Mouse (Mus musculus) embryonic facial prominence, embryonic 12.5 days (tissue): ENCODE data around the gene Ptprm. TPM values are rescaled to one million over a fixed set of nuclear protein-coding genes. Genes with fewer than 3 reads are reported as not detected.

ENCODE experiments used
- ATAC-seq: fragments of 200-750 bp; cut with Nextera tagmentation; 2 replicates; pipeline ENCODE4 v1.8.0; 2017; ENCODE audit not compliant: insufficient number of reproducible peaks, insufficient read depth, low FRiP score, low TSS enrichment
- H3K27ac ChIP-seq: fragments of 300-500 bp; sonication (generic); 2 replicates; pipeline ENCODE4 v1.5.1; 2016; ENCODE audit warnings: mild to moderate bottlenecking
- H3K27me3 ChIP-seq: fragments of 300-500 bp; sonication (generic); 2 replicates; pipeline ENCODE4 v1.6.1; 2016; ENCODE audit warnings: mild to moderate bottlenecking, moderate library complexity
- H3K36me3 ChIP-seq: fragments of 300-500 bp; sonication (generic); 2 replicates; pipeline ENCODE4 v1.6.1; 2016; ENCODE audit warnings: mild to moderate bottlenecking
- H3K4me1 ChIP-seq: fragments of 300-500 bp; sonication (generic); 2 replicates; pipeline ENCODE4 v1.6.1; 2016
- H3K4me2 ChIP-seq: fragments of 300-500 bp; sonication (generic); replicated peaks from 2 replicates; pipeline ENCODE4 v1.6.1; 2016; ENCODE audit warnings: mild to moderate bottlenecking, moderate library complexity
- H3K4me3 ChIP-seq: fragments of 300-500 bp; sonication (generic); 2 replicates; pipeline ENCODE4 v1.5.1; 2016; ENCODE audit warnings: mild to moderate bottlenecking
- H3K9ac ChIP-seq: fragments of 300-500 bp; sonication (generic); 2 replicates; pipeline ENCODE4 v1.6.1; 2016; ENCODE audit warnings: mild to moderate bottlenecking, moderate library complexity
- H3K9me3 ChIP-seq: fragments of 300-500 bp; sonication (generic); 2 replicates; pipeline ENCODE4 v1.6.1; 2016; ENCODE audit warnings: mild to moderate bottlenecking, moderate library complexity
- WGBS: fragments of 180-500 bp; shearing (Covaris S2); methylation state at CpG from one replicate; pipeline ENCODE4 v1.1.7; 2016; 5-methylcytosine and 5-hydroxymethylcytosine counted together
- polyA plus RNA-seq: library from polyadenylated mRNA; unstranded; fragments of >200 nt; fragmentation: Nextera tagmentation; extraction: Ambion mirVana; gene quantifications from 2 replicates; pipeline ENCODE4 v1.2.1, GENCODE M21; 2016

Ptprm gene
- polyA plus RNA-seq, 1 experiment from 2014 or later = 17.2 TPM

DNA sequence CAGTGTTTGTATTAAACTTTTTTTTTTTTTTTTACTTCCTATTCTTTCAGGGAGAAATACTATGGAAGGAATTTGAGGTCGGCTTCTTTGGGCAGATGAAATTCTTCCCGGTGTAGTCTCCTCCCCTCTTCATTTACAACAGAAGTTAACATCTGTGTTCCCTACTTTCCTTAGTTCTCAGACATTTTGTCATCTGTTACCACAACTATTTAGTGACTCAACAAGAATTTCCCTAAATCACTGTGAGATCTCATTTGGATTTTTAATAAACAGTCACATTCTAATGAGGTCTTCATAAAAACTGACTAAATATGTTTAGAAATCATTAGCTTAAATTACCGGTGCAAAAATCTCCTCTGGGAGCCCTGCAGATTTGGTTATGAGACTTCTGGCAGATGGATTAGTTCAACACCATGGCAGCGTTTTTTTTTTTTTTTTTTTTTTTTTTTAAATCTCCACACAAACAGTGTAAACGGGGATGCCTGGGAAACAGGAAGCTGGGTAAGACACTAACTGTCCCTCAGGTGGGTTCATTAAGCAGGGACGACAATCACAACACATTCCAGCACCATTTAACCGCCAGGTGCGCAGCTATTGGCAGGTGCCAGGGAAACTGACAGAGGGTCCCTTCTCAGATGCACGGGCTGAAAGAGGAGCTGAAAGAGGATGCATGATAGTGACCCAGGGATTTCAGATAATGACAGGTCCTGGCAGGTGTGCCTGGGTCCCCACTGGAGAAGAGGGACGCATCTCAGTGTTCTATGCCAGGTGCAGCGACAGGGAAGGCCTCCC lies 633.9 kb downstream of the Ptprm start:
- Histone ChIP-seq H3K9me3 (no peaks in the 10 kb centered on the region), H3K4me1 (0 out of 2 replicates have a peak, but pooled peaks cover 7% of the 10 kb centered on the region), H3K36me3 (no peaks in the 10 kb centered on the region), H3K27me3 (no peaks in the 10 kb centered on the region), H3K4me2 (no peak overlapping the region), H3K27ac (no peak overlapping the region), H3K4me3 (no peak overlapping the region), H3K9ac (no peak overlapping the region)
- no peak for ATAC-seq
- 43% methylated on average over 11 of the region's 11 CpGs for WGBS

DNA sequence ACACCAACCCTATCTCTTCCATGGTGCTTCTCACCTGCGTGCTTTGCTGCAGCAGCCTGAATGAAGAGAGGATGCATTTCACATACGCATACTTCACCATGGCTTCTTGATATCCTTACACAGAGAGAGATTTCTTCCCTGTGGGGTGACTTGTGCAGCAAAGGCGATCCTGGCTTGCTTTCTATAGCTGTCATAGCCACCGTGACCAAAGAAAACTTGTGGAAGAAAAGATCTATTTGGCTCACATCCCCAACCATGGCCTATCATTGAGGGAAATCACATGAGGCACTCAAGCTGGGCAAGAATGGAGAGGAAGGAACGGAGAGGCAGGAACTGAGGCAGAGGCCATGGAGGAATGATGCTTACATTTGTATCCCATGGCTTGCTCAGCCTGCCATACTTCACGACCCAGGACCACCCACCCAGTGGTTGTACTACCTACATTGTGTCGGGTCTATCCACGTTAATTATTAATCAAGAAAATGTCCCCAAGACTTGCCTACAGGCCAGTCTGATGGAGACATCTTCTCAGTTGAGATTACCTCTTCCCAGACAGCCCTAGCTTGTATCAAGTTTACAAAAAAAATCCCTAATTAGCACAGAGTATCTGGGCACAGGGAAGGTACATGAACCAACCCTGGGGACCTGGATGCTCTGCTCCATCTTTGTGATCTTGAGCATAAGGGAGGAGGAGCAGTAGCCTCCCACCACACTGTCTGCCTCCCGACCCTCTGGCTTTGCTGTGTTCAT lies 641.6 kb downstream of the Ptprm start:
- no peak overlapping the region for H3K9ac ChIP-seq
- H3K36me3 ChIP-seq = no peaks in the 10 kb centered on the region
- H3K9me3 ChIP-seq = no peaks in the 10 kb centered on the region
- no peak overlapping the region for H3K4me3 ChIP-seq
- no peaks in the 10 kb centered on the region for H3K27me3 ChIP-seq
- no peak for ATAC-seq
- no peak overlapping the region for H3K4me2 ChIP-seq
- peaks cover 13% of the 10 kb centered on the region for H3K4me1 ChIP-seq
- H3K27ac ChIP-seq = no peak overlapping the region
- 90% methylated on average over 9 of the region's 9 CpGs for WGBS

DNA sequence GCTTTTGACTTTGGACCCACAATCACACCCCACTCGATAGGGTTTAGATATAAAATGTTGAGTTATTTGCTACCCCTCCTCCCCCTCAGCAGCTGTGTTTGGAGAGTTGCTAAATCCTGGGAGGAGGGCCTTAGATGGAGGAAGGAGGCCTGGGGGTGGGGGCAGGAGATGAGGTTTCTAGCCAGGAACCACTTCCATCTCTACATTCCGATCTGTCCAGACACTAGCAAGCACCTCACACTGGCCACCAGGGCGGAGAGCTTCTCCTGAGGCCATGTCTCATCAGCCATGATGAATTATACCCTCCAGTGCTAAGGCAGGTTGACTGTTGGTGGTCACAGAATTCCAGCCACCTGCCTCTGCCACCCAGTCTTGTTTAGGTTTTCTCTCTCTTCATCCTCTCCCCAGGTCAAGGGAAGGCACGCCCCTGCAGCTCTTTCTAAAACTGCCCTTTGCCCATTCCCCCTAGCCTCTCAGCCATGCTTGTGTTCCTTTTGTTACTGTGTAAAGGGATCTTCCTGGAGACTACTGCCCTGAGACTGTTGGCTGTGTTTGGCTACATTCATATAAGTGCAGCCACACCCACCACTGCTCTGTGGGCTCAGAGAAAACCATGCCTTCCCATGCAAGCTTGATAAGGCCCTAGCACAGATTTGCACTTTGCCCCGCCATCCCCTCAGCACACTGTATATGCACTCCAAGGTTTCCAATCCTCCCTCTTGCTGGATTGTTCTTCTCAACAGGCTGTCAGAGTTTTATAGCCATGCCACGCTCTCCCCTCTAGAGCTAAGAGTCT lies 642.8 kb downstream of the Ptprm start:
- H3K9me3 ChIP-seq = no peaks in the 10 kb centered on the region
- no peaks in the 10 kb centered on the region for H3K36me3 ChIP-seq
- H3K27ac ChIP-seq = no peak overlapping the region
- no peak overlapping the region for H3K4me2 ChIP-seq
- no peak overlapping the region for H3K9ac ChIP-seq
- no peak overlapping the region for H3K4me3 ChIP-seq
- WGBS = 66% methylated on average over 6 of the region's 6 CpGs
- no peak for ATAC-seq
- peaks cover 13% of the 10 kb centered on the region for H3K4me1 ChIP-seq
- no peaks in the 10 kb centered on the region for H3K27me3 ChIP-seq

DNA sequence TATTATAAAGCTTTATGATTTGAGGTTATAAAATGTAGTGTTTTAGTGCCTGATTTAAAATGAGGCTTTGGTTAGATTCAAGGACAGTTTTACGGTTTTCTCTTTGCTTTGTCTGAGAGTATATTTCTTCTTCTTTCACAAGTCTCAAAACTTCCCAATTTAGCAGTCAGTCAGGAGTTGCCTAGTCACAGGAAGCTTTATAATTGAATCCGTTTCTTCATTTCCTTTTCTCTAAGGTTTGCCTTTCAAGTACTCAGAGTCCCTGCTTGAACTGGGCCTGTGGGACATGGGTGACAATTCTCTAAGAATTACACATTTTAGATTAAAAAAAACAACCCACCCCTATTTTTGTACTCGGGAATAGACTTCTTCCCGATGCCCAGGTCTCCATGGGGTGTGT lies 643.7 kb downstream of the Ptprm start:
- peaks cover 13% of the 10 kb centered on the region for H3K4me1 ChIP-seq
- no peak overlapping the region for H3K9ac ChIP-seq
- 0 out of 2 replicates have a peak overlapping the region, but pooled peaks have one; percentile 30 for H3K27ac ChIP-seq
- WGBS = 33% methylated on average over 4 of the region's 4 CpGs
- no peaks in the 10 kb centered on the region for H3K9me3 ChIP-seq
- no peak overlapping the region for H3K4me2 ChIP-seq
- H3K36me3 ChIP-seq = no peaks in the 10 kb centered on the region
- no peaks in the 10 kb centered on the region for H3K27me3 ChIP-seq
- ATAC-seq = no peak
- H3K4me3 ChIP-seq = no peak overlapping the region

DNA sequence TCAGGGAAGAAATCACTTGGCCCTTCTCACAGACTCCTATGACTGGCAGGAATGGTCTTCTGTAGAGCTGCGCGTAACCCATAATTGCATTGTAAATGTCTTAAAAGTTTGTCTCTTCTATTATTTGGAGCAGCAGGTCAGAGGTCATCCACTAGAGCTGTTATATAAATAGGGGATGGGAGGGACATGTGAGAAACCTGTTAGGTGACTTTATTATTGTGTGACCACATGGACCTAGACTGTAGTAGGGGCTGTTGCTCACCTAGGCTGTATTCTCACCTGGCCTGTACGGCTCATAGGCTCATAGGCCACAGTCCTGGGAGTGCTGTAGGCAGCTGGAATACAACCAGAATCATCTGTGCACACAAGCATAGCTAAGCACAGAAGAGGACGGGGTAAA lies 645.5 kb downstream of the Ptprm start:
- H3K4me1 ChIP-seq = peaks cover 13% of the 10 kb centered on the region
- H3K9ac ChIP-seq = no peak overlapping the region
- H3K9me3 ChIP-seq = no peaks in the 10 kb centered on the region
- no peaks in the 10 kb centered on the region for H3K36me3 ChIP-seq
- H3K4me2 ChIP-seq = no peak overlapping the region
- no peak overlapping the region for H3K27ac ChIP-seq
- no peak for ATAC-seq
- no peak overlapping the region for H3K4me3 ChIP-seq
- no peaks in the 10 kb centered on the region for H3K27me3 ChIP-seq
- 86% methylated on average over 4 of the region's 4 CpGs for WGBS

DNA sequence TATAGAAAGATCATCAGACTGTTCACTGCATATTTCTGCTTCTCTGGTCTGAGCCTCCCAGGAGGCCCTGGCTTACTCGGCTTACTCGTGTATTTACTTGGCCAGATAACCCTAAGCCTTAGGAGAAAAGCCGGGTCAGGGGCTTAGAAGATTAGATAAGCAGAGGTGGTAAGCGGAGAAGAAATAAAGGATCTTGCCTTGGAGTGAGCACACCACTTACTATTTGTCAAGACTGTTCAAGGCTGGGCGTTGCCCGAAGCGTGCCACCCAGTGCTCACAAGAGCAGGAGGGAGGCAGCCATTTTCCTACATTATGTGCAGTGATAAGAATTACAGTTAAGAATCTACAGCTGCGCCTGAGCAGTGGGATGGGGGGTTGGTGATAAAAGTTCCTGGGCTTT lies 646.6 kb downstream of the Ptprm start:
- Histone ChIP-seq H3K27me3 (no peaks in the 10 kb centered on the region), H3K4me2 (no peak overlapping the region), H3K27ac (no peak overlapping the region), H3K4me3 (no peak overlapping the region), H3K9ac (no peak overlapping the region), H3K36me3 (no peaks in the 10 kb centered on the region), H3K4me1 (peaks cover 13% of the 10 kb centered on the region), H3K9me3 (no peaks in the 10 kb centered on the region)
- no peak for ATAC-seq
- 58% methylated on average over 8 of the region's 8 CpGs for WGBS

DNA sequence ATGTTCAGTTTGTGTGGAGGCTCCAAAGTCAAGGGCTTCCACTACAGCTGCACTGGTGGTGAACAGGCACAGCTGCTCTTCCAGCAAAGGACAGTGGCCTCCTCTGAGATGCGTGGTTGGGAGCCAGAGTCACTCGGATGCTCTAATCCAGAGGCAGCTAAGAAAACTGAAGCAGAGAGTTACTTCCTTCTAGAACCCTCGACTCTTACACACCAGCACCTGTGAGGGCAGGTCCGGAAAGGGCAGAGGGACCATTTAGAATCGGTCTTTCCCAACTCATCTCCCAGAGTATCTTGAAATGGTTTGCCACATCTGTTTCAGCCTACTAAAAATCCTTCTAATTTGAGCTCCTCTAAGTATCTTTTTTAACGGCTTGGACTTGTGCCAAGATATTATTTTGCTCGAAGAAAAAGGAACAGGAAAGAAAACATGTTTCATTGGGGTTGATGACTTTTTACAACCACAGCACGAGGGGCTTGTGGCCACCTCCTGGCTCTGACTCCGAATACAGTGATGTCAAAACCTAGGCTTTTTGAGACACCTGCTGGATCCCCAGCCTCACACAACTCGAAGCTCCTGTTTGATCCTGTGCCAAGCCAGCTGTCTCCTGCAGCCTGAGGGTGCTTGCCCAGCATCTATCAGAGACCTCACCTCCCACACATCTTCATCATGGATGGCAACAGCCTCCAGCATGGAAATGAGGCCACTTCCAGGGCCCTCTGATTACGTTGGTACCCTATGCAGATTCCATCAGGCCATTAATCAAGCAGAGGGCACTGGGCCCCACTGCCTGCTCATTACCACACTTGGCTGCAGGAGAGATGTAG lies 652.7 kb downstream of the Ptprm start:
- 70% methylated on average over 11 of the region's 11 CpGs for WGBS
- Histone ChIP-seq H3K36me3 (no peaks in the 10 kb centered on the region), H3K27ac (no peak overlapping the region; the same call in 1 of the 2 replicates), H3K4me2 (no peak overlapping the region), H3K9ac (no peak overlapping the region), H3K4me3 (no peak overlapping the region), H3K9me3 (no peaks in the 10 kb centered on the region), H3K4me1 (0 out of 2 replicates have a peak, but pooled peaks cover 8% of the 10 kb centered on the region), H3K27me3 (no peaks in the 10 kb centered on the region)
- ATAC-seq = no peak

DNA sequence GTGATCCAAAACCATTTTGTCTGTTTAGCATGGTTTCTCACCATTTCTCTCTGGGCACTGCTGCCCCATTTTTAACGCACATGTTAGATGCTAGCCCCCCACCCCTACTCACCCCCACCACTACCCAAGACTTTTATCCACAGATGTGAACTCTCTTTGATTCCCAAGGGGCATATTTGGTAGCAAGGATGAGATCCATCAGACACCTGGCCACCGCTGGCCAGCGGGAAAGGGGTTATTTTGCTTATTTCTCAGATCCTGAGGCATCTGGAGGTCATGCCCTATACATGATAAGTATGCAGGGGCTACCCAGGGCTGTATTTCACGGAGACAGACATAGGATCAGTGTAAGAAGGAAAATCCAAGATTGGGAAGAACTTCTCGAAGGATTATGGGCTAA lies 654.4 kb downstream of the Ptprm start:
- Histone ChIP-seq H3K27ac (no peak overlapping the region), H3K4me1 (0 out of 2 replicates have a peak, but pooled peaks cover 8% of the 10 kb centered on the region), H3K4me3 (no peak overlapping the region), H3K36me3 (no peaks in the 10 kb centered on the region), H3K9ac (no peak overlapping the region), H3K27me3 (no peaks in the 10 kb centered on the region), H3K4me2 (no peak overlapping the region), H3K9me3 (no peaks in the 10 kb centered on the region)
- 55% methylated on average over 5 of the region's 5 CpGs for WGBS
- no peak for ATAC-seq

DNA sequence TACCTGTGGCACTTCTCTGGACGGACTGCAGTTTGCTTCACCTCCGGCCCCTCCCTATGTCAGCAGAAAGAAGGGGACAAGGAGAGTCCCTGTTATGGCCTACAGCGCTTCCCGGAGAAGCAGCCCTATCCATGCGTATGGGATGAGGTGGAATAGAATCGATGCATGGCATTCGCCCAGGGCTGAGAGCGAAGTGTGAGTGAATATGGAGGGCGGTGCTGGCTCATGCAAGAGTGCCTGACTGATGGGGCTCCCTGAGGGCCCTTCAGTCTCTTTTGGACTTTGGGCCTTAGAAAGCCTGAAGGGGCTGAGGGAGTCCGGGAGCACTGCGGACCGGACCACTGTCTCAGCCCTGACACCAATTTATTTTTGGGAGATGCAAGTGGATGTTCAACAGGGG lies 656.6 kb downstream of the Ptprm start:
- H3K4me2 ChIP-seq = no peak overlapping the region
- H3K9me3 ChIP-seq = no peaks in the 10 kb centered on the region
- 0 out of 2 replicates have a peak, but pooled peaks cover 17% of the 10 kb centered on the region for H3K4me1 ChIP-seq
- no peak overlapping the region for H3K27ac ChIP-seq
- 0 out of 2 replicates have a peak, but pooled peaks cover 3% of the 10 kb centered on the region for H3K27me3 ChIP-seq
- no peak for ATAC-seq
- no peak overlapping the region for H3K4me3 ChIP-seq
- WGBS = 89% methylated on average over 12 of the region's 12 CpGs
- H3K36me3 ChIP-seq = no peaks in the 10 kb centered on the region
- no peak overlapping the region for H3K9ac ChIP-seq

- H3K4me1 ChIP-seq = 0 out of 2 replicates have a peak, but pooled peaks cover 17% of the 10 kb centered on the region
- no peak overlapping the region for H3K9ac ChIP-seq
- H3K36me3 ChIP-seq = no peaks in the 10 kb centered on the region
- WGBS = 41% methylated on average over 10 of the region's 10 CpGs
- H3K27ac ChIP-seq = no peak overlapping the region
- no peak for ATAC-seq
- no peak overlapping the region for H3K4me3 ChIP-seq
- H3K4me2 ChIP-seq = no peak overlapping the region
- 0 out of 2 replicates have a peak, but pooled peaks cover 3% of the 10 kb centered on the region for H3K27me3 ChIP-seq
- H3K9me3 ChIP-seq = no peaks in the 10 kb centered on the region
These were observed 657.6 kb downstream of the Ptprm start for GRCm38 (mm10) chr17:66696531-66697172.
